Mouse (Mus musculus) CD4-positive helper T cell, adult 2 months (primary cell): ENCODE data around the gene Spocd1.

ENCODE experiments used
- DNase-seq: peaks from one replicate; pipeline ENCODE4 v3.0.0-alpha.2; 2012; ENCODE audit warnings: low read depth, missing footprints, low spot score

Gene Spocd1

DNA sequence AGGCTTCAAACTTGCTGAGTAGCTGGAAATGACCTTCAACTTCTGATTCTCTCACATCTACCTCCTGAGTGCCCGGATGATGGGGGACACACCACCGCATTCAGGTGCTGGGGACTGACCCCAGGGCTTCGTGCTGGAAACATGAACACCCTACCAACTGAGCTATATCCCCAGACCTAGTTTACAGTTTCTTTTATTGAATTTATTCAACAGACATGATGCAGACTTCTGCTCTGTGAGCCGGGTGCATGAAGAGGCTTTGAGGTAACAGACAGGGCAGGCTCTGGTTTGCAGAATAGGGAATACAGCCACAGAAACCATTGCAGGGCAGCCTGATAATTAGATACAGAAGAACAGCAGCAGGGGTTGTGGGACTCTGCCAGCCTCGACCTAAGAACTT is 10.6 kb upstream of the Spocd1 start:
- no peak for DNase-seq

DNA sequence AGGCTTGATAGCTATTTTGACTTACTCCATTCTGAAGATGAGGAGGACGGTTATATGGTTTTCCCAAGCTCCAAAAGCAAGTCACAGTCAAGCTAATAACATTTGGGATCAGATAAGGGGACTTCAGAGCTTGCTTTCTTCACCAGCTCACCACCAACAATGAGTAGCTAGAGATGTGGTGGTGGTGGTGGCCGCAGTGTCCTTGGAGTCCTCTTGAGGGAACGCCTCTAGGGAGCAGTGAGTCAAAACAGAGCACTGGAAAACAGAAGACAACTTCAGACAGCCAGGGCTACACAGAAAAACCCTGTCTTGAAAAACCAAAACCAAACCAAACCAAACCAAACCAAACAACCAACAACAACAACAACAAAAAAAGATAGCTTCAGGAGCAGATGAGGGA is 10.1 kb upstream of the Spocd1 start:
- DNase-seq = no peak

DNA sequence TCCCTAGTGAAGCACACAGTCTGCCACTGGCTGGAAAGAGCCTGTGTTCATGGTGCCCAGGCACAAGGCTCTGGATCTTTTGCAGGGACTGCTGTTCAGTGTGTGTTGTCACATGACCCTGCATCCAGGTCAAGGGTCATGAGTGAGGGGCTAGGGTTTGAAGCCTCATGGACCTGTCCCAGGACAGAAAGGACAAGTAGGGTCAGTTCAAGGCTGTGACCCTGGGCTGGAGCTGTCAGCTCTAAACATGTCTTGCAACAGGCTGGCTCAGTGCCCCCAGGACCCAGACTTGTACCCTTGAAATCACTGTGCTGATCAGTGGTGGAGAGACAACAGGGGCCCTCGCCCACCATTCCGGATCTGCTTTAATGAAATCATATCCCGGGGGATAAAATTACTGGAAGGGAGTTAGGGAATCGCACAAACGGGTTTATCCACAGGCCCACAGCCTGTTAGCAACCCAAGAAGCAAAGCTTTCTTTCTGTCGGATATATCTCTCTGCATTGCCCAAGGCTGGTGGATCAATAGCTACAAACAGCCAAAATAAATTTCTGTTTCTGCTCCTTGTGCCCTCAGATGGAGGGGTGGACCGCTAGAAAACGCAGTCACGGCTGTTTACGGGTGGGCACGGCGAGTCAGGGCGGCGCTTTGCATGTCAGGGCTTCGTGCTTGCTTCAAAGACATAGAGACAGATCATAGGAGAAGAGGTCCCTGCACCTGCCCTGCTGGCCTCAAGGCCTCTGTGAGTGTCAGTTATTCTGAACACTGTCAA is 8.3 kb upstream of the Spocd1 start:
- no peak for DNase-seq

DNA sequence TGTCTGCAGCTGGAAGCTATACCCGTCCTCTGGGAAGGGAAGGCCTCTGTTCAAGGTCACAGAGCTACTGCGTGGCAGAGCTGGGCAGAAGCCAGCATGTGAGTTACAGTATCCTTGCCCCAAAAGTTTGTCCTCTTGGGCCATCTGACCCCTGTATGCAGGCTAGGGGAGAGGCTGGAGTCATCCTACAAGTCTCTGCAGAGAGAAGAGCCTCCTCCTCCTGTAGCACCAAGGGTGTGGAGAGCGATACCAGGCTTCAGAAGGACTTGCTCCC is 7.8 kb upstream of the Spocd1 start:
- DNase-seq = no peak

DNA sequence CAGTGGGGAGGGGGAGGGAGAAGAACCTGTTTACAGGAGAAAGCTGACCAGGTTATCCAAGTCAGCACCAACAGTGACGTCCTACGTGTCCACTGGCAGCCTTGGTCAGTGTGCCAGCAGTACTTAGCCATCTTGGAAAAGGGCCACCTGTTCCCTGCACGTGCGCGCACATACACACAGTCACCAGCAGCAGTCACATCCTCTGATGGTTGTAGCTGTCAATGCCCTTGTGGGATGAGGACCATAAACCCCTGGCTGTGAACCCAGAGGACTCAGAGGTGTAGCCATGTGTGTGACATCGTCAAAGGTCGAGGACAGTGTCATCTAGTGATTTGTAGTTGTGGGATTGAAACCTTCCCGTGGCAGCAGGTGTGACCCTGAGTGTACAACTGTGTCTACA is 4.9 kb upstream of the Spocd1 start:
- no peak for DNase-seq

DNA sequence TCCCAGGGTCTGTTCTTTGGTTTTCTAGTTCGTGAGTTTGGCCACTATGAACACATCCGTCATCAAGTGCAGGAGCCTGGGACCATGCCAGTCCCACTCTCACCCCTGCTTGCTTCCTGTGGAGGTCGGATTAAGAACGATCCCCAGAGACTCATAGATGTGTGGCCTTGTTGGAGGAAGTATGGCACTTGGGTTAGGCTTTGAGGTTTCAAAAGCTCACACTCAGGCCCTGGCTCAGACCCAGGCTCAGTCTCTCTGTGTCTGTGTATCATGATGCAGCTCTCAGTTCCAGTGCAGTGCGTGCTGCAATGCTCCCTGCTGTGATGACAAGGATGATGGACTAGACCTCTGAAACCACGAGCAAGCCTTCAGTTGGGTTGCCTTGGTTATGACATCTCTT is 4.4 kb upstream of the Spocd1 start:
- no peak for DNase-seq

DNA sequence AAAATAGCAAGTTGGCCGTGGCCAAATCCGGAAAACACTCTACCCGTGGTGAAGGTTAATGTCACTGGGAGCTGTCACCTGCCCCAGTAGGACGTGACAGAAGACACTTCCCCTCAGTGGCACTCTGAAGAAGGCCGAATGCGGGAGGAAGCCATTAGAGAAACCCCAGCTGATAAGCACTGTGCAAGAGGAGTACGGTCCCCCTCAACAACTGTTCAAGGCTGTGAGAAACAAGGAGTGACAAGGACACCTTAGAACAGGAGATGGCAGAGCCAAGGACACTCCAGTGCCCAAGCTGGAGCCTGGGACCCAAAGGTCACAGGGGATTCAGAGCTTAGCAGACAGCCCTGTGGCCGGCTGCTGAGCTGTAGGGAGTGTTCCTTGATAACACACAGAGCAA is 2.5 kb upstream of the Spocd1 start:
- no peak for DNase-seq

DNA sequence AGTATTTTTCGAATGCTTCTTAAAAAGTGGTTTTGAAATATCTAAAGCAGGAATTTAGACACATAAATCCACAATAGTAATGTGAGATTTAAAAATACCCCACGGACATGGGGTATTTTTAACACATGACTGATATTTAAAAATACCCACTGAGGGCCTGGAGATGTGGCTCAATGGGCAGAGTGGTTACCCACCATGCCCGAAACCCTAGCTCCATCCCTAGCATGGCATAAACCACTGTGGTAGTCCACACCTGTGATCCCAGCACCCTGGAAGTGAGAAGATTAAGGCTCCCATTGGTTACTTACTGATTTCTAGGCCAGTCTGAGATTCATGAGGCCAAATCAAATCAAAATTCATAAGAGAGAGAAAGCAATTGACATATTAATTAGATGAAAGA is 2.0 kb upstream of the Spocd1 start:
- no peak for DNase-seq

DNA sequence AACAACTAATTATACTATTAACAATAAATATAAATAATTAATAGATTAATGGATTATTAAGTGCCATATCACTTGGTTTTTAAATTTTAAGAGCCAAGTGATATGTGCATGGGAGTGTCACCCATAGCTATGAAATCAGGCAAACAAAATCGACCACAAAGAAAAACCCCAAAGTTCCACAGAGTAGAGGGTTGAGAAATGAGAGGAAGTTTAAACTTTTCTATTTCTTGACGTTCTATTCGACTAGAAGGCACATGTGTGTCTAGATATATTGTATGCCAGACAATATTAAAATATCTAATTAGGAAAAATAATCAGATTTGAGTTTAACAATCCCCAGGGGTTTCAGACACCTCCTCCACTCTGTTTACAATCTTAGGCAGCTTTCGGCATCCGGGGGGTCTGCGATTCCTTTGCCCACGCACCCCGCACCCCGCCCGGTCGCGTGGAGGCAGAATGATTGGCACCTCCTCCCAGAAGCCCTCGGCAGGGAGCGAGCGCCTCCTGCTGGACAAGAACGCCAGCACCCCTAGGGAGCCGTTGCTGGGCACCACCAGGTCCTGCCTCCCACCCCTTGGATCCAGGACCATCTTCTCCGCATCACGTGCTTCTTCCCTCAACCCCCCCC is 811 bp upstream of the Spocd1 start:
- peak; percentile 81 for DNase-seq

DNA sequence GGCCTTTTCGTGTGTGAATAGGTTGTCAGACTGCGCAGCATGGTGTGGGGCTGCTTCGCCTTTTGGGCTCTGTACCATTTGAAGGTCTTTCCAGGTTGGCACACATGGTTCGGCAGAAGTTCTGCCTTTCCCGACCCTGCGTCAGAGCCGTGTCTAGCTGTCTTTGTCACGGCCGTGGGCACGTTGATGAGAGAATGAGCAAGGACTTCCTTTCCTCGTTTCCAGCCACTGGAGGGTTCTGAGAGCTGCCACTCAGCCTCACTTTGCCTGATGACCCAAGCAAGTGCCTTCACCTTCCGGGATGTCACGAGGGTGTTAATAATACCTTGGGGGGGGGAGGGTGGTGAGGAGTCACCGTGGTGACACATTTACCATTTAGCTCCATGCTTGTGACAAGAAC is 4.6 kb downstream of the Spocd1 start:
- no peak for DNase-seq

DNA sequence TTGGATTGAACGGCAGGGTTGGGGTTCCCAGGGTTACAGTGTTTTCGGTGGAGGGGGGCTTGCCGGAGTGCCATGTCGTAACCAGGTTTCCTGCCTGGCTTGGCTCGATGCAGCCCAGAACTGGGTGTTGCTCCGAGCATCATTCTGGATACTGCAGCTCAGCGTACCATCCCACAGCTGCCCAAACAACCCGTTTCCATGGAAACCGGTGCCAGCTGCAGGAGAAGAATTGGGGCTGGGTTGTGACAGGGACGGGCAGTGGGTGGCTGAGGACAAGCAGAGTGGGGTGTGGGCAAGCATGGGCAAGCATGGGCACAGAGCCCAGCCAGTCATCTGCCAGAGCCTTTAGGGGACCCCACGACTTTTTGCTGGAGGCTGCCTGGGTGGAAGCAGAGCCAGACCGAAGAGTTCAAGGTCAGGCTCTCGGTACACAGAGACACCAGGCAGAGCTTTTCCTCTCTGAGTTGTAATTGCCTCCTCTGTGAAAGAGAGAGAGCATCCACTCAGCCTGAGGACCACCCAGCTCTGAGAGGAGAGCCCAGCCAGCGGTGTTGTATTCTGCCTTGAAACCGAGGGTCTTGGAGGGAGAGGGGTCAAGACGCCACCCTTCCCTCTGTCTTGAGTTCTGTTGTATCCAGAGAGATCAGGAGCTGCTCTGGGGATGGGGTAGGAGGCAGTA is 5.3 kb downstream of the Spocd1 start:
- DNase-seq = no peak

DNA sequence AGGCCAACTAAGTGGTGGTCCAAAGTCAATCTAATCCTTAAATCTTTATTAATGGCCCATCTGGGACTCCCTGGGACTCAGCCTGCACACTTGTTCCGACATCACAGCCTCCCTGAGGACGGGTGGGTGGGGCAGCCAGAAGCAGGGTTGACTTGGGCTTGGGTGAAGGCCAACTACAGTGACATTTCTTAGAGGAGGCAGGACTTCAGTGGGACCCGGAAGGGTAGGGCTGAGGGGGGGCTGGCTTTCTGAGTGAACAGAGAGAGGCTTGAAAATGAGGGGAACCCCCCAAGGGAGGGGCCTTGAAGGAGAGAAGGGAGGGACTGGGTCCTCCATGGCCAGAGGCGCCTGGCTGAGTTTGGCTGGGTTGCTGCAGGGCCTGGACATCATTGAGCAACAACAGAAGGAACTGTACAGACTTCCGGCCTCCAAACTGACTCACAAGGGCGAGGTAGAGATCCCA is 22.3 kb downstream of the Spocd1 start:
- no peak for DNase-seq

DNA sequence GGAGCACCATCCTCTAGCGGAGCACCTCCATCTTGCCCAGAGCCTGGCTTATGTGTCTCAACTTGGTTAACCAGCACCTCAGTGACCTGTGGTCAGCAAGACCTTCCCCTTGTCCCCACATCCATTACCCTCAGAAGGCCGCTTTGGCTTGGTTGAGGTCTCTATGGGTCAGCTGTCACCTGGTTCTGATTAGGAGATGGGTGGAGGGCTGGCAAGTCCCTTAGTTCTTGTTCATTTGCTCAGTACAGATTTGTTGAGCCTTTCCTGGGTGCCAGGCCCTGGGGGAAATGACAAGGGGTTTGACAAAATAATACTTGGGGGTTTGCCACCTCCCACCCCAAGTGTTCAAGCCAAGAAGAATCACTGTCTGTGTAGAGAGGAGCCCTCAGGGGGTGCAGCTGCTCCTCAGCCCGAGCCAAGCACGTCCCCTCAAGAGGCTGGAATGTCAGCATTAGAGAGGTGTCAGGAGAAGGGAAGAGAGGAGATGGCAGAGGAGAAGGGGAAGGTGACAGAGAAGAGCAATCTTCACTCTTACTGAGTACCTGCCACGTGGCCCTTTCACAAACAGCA is 23.3 kb downstream of the Spocd1 start:
- no peak for DNase-seq

DNA sequence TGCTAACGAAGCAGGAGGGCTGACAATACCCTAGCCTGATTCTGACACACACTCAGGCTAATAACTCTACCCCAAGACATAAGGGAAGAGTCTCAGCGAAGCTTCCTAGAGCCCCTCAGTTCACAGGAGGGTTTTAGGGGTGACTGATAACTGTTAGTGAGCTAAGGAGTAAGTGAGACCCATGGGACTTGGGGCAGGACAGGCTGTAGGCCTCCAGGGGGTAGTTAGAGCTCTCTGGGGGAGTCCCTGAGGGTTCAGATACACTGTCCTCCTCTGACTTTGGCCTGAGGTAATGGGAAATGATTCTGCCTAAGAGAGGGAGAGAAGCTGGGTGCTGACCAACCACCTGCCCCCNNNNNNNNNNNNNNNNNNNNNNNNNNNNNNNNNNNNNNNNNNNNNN is 25.5 kb downstream of the Spocd1 start:
- no peak for DNase-seq

DNA sequence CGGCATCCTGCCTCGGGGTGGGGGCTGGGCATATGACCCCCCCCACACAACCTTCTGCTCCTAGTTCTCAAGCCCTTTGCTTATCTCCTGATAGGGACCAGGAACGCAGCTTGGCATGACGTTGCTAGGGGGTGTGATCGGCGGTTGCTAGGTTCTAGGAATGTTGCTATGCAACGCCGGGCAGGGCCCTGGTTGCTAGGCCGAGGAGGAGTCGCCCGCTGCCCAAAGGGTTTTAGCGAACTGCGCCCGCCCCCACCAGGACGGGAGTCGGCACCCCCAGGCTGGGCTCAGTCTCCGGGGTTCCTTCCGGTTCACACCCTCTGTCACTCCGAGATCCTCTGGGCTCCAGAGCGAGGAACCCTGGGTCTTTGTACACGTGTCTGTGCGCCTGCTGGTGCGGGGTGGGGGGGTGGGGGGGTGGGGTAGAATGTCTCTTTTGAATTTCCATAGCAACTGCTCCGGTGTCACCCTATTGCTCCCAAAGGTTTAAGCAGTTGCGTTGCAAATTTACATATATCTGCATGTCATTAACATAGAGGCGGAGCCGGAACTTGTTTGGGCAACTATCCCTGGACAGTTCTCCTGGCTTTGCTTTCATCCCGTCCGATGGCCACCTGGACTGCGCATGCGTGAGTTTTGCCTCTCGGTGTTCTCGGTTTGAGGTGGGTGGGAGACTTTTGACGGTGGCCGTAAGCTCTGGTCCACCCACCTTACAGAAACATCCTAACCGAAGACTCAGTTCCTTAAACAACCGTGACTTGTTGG is 31.3 kb downstream of the Spocd1 start:
- DNase-seq = peak; percentile 65

DNA sequence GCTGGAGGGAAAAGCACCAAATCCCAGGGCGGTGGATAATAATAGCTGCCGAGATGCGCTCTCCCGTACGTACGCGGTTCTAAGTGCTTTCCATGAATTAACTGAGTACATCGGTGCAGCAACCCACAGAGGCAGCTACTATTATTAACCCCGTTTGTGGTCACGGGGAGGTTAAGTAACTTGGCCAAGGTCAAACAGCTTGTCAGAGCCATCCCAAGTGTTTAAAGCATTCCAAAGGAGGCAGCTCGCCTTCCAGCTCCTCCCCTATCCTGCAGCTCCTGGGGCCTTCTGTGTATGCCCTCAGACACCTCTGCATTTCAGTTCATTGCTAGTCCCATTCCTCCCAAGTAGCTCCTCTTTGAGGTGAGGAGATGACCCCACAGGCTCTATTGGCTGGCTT is 36.2 kb downstream of the Spocd1 start:
- DNase-seq = no peak

DNA sequence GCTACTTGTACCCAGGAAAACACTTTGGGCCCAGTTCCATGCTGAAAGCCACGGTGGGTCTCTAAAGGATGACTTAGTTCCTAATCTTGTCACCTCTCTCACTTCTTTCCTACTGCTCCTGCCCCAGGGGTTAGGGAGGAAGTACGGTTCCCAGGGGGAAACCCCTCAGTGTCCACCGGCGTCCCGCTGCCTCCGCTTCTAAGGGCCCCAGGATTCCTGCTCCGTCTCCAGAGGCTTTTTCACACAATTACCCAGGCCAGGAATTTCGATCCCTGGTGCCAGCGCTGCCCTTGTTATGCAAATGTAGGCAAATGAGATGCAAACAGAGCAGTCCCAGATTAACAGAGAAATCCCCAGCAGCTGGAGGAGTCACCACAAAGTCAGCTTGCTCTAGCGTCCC is 37.2 kb downstream of the Spocd1 start:
- no peak for DNase-seq

DNA sequence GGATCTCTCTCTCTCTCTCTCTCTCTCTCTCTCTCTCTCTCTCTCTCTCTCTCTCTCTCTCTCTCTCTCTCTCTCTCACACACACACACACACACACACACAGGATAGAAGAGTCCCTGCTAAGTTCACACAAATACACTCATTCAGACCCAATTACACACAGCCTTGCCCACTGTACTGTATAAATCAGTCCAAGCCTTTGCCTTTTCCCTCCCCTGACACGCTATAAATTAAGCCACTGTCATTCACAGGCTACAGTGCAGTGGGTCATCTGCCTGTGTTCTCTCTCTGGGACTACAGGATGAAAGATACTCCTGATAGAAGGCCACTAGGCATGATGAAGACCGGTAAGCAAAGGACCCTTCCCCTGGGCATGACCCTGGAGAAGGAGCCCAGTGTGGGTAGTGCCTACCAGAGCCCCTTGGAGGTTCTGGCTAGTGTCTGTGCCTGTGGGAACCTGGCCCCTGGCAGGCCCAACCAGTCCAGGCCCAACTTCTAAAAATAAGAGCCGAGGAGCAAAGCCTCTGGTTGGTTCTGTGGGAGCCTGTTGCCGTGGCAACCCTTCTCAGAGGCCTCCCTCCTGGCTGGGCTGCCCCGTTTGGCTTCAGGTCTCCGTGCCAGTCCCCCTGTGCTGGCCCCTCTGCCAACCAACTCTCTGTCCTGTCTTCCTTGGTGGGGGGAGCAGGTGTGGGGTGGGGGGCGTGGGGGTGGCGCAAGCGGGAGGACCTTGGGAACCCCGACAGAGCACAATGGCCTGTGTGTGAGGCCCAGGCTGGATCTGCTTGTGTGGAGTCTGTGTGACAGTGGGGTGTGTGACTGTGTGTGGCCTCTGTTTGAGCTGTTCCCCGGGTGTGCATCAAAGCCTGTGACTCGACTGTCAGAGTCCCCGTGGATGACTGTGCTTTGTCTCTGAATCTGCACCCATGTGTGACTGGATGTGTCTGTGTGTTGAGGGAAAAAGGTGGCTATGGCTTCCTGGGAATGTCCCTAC is 38.3 kb downstream of the Spocd1 start:
- DNase-seq = no peak

DNA sequence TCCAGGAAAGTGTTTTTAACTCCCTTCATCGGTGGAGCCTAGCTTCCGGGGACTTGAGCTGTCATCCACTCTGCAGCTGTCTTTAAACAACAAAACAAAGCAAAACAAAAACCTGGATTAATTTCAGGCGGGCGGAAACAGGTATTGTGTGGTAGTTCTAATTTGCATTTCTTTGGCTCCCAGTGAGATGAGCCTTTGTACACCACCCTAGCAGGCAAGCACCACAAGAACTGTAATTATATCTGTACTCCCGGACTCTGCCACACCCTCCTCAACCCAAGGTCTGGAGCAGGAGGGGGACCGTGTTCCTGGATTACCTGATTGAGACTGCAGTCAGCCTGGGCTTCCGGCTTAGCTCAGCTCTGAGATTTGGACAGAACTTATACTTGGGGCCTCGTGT is 41.1 kb downstream of the Spocd1 start:
- DNase-seq = no peak

DNA sequence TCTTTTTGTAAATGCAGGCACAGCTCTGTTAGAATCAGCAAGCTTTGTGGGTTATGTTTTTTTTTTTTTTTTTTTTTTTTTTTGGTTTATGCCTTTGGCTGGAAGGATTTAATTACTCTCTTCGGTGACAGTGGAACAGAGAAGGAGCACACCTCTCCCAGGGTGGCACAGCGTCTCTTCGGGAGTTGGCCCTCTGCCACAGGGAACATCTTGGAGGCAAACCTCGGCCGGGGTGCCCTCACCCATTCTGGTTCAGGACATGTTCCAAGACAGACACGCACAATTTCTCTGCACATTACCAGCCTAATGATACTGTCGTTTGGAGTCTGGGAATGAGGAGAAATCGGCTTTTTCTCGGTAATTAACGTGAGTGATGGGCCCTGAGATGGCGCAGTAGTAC is 41.8 kb downstream of the Spocd1 start:
- no peak for DNase-seq

DNA sequence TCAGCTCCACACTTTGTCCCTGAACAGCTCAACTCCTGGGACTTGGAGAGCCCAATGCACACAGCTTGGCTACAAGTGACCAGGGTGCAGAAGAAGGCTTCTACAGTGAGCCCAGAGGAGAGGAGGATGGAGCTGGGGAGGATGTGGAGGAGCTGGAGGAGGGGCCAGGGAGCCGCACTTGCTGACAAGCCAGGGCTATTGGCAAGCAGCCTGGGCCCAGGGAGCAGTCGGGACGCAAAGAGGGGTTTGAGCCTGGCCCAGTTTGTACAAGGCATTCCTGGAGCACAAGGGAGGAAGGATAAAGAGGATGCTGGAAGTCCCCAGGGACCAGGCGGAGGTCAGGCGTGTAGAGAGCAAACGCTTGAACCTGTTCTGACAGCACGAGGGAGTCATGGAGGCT is 42.9 kb downstream of the Spocd1 start:
- DNase-seq = no peak
